Mouse (Mus musculus) T-cell, adult 2 months (primary cell): ENCODE data around the gene Dclk1.

Experiments
- DNase-seq: peaks from one replicate; pipeline ENCODE4 v3.0.0; 2022; ENCODE audit warnings: low spot score

The Dclk1 gene

GRCm38 (mm10) chr3:55260139-55260538, 18.0 kb downstream of the Dclk1 start:
- no peak for DNase-seq

DNA sequence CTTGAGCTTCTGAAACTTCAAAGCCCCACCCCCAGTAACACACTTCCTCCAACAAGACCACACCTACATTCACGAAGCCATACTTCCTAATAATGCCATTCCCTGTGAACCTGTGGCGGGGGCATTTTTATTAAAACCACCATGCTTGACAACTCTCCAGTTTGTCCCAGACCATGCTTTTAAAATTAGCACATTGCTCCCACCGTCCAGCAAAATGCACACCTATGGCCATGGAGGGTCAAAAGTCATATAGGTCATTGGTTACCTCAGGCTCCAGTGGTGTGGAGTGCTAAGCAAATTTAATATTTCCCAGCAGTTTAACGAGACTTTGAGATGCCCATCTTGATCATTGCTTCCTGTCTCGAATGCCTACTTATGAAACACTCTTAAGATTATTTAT, 23.9 kb downstream of the Dclk1 start:
- DNase-seq: no peak

DNA sequence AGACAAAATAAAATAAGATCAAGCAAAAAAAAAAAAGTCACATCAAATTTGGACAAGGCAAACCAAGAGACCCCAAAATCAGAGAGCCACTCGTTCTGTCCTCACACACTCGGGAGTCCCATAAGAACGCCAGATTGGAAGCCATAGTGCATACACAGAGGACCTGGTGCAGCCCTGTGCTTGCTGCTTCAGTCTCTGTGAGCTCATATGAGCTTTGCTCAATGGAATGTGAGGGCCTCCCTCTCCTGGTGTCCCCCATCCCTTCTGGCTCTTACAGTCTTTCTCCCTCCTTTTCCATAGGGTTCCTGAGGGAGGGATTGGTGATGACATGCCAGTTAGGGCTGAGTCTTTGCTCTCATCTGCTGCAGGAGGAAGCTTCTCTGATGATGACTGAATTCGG, 27.6 kb downstream of the Dclk1 start:
- no peak for DNase-seq

GRCm38 (mm10) chr3:55270345-55270744, 28.2 kb downstream of the Dclk1 start:
- DNase-seq: no peak

DNA sequence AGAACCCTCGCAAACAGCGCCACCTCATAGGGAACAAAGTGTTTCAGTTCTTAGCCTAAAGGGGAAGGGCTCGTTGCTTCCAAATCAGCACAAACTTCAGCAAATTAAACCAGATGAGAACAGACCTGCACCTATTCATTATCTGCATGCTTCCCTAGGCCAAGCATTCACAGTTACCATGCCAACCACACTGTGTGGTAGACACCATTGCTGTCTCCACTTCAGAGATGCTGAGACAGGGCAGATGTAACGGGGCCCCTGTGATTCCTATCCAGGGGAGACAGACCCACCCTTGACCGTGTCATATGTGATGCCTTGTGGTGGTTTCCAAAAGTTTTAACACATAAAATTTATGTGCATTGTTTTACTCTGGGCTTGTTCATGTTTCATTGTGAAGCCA, 28.8 kb downstream of the Dclk1 start:
- no peak for DNase-seq

DNA sequence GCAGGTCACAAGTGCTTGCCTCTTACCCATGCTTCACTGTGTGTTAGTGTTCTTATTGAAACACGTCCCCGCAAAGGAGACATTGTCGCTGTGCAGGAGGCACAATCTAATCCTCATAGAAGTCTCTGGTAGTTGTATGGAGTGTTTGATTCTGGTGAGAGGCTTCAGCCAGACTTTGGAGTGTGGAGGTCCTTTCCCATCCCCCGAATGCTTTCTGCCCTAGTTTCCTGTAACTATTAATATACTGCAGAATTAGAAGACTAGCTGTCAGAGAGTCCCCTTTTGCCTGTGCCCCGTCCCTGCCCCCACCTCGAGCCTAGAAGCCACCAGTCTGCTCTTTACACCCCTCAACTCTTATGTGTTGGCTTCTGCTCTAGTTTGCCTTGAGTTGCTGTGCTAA, 30.4 kb downstream of the Dclk1 start:
- DNase-seq: no peak

GRCm38 (mm10) chr3:55276446-55276845, 34.3 kb downstream of the Dclk1 start:
- DNase-seq: no peak

DNA sequence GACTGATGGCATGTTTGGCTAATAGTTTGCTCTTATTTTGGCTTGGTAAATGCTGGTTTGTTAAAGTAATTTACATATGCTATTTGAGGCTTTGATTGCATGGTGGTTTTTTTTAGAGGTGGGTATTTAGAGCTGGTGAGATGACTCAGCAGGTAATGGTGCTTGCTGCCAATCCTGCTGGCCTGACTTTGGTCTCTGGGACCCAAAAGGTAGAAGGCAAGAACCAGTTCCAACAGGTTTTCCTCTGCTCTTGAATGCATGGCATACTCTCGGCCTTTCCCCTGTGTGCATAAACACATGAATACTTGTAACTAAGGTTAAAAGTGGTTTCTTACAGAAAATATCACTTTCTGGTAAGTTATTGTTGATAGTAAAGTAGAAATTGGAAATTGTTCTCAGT, 34.7 kb downstream of the Dclk1 start:
- DNase-seq: no peak

DNA sequence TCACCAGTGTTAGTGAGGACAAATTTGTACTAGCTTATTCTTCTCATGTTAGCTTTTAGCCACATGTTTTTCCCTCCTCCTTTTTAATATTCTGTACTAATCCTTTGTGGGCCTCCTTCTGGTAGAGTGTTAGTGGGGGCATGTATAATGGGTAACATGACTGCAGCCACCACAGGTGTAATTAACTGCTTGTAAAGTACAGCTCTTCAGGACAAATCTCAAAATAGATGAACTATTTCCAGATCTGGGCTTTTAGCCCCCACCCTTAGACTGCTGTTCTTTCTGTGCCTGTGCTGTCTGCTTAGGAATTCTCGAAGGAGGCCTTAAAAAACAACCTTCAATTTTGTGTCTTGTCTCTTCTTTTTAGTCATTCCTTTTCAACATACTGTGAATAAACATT, 35.7 kb downstream of the Dclk1 start:
- DNase-seq: no peak

DNA sequence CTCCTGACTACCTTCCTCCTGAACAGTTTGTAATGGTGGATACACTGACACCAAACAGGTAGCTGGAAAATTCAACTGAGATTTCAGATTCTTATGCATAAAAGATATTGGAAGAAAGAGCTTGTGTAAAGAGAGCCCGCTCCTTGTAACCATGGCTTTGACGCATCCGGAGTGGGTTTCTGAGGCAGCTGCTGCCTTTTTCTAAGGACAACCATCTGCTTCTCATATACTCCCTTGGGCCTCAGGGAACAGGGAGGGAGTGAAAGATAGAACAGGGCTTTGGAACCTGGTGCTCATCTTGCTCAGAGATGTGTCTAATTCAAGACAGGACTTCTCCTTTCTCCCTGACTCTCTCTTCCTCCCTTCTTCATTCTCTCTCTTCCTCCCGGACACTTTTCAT, 37.8 kb downstream of the Dclk1 start:
- no peak for DNase-seq

GRCm38 (mm10) chr3:55280471-55280870, 38.3 kb downstream of the Dclk1 start:
- no peak for DNase-seq

GRCm38 (mm10) chr3:55284215-55284614, 42.1 kb downstream of the Dclk1 start:
- no peak for DNase-seq

DNA sequence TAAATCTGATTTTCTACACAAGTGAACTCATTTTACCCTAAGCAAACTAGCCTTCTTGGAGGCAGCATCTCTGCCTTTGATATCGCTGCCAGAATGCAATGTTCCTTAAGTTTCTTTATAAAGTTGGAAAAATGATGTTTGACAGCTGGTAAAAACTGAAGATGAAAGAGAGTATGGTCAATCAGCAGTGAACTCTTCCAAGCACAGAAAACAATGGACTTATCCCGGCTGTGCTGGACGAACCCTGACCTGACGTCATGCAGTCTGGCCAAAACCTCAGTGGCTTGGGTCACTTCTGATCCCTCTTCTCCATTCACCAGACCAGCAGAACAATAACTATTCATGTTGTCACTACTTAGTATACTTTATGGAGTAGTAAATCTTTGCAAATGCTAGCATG, 46.6 kb downstream of the Dclk1 start:
- DNase-seq: no peak

- DNase-seq: no peak
These were observed 49.8 kb downstream of the Dclk1 start for GRCm38 (mm10) chr3:55291964-55292363.

GRCm38 (mm10) chr3:55292783-55293430, 50.7 kb downstream of the Dclk1 start:
- DNase-seq: no peak

- no peak for DNase-seq
These were observed 63.5 kb downstream of the Dclk1 start for GRCm38 (mm10) chr3:55305653-55306052.

DNA sequence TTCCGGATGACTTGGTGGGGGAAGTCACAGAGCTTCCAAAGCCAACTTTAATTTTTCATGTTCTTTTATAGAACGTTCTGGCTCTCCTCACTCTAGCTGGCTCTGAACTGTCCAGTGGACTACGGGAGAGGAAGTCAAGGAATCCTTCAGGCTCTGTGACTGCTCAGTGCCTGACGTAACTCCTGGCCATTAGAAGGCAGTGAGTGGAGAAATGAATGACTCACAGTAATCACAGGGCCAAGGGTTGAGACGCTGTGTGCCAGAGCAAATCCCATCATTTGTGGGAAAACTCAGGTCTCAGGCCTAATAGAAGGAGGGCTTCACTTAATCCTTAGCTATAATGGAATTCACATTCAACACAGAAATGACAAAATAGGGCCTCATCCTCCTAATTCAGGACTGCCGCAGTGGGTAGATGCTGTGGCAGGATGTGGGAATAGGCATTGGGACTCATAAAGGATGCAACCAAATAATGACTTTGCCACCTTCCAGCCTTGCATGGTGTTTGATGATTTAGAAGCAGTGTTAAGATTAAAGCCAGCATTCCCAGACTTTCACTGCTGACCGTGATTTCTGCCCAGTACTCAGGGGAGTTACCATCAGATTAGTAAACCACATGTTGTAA, 65.5 kb downstream of the Dclk1 start:
- DNase-seq: no peak

DNA sequence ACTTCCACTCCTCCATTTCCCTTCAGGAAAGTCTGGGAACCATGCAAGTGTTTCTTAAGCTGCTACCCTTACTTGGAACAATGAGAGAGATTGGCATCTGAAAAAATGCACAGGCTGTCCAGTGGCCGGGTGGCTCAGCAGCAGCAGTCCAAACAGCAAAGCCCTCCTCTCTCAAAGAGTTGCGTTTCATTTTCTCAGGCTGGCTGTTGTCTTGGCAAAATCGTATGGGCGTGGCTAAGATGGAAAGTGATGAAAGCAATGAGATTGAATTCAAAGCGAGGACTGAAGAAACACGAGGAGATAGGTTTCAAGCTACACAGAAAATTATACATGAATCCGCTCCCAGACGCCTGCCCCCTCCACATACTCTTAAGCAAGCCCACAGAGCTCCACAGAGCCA, 67.8 kb downstream of the Dclk1 start:
- no peak for DNase-seq

DNA sequence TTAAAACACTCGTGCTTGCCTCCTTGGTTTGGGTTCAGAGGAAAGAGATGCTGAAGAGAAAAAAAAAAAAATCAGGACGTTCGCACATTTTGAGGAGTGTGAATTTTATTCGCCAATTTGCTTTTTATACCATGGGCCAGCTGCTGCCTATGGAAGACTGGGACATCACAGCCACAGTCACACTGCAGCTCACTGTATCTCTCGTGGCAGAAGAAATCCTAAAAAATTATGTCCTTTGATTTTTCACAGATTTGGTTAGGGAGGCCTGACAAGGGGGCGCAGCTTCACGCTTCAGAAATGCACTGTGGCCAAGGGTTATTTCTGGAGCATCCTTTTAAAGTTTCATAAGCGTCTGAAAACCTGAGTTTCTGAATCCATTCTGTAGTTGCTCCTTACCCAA, 73.7 kb downstream of the Dclk1 start:
- DNase-seq: no peak

GRCm38 (mm10) chr3:55318021-55318420, 75.9 kb downstream of the Dclk1 start:
- no peak for DNase-seq

DNA sequence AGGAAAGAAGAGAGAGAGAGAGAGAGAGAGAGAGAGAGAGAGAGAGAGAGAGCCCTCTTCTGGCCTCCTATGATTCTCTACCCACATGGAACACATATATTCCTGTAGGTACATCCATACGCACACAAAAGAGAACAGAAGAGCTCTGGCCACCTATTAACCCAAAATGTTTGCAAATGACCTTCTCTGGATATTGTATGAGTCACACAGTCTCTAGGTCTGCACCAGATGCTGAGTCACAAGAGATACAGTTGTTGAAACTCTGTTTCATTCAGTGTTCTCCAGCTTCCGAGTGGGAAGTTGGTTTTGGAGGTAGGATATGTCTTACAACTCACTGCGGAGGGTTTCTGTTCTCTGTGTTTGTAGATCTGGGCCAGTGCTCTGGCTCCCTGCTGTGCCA, 78.4 kb downstream of the Dclk1 start:
- no peak for DNase-seq

DNA sequence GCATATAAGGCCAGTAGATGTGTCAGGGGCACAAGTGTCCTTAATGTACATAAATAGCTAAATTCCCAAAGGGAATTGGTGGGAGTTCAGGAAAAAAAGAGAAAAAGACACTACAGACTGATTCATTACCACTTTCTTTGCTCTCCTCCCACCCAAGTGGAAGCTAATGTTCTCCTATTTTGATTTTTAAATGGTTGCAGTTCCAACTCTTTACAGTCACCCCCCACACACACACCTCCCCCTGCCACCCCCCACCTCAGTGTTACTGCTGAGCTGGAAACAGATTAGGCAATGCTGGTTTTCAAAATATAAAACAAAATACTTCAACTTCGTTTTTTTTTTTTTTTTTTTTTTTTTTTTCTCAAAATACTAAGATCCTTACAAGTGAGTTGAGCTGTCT, 81.9 kb downstream of the Dclk1 start:
- no peak for DNase-seq

DNA sequence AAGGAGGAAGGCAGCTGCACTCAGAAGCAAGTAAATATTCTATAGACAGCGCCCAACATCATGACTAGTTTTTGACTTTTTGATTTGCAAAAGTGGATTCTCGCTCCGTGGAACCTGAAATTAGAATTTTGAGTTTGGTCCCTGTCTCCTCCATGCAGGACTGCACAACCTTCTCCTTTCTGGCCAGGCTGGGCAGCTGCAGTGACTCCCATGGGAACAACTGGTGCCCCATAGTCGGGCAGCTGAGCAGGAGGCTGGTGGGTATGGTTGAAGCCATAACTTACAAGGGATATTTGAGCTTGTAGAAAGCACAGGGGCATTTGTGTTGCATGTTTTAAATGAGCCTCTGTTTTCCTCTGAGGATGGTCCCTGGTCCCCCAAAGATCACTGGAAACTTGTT, 88.3 kb downstream of the Dclk1 start:
- DNase-seq: no peak

GRCm38 (mm10) chr3:55331694-55332093, 89.5 kb downstream of the Dclk1 start:
- DNase-seq: no peak
